8 mouse cellular contexts compared by ENCODE assay signal in the genomic region with DNA sequence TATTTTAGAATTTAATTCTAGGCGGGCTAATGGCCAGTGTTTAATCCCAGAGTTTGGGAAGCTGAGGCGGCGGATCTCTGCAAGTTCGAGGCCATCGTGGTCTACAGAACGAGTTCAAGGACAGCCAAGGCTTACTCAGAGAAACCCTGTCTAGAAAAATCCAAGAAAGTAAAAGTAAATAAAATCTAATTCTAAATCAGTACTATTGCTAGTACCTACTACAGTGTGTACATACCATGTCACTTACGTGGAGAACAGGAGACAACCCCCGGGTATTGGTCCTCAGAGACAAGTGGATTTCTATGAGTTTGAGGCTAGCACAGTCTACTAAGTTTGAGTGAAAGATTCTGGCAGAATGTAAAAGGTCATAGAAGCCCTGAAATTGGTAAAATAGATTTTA. TPM values are rescaled to one million over a fixed set of nuclear protein-coding genes. Genes with fewer than 3 reads are reported as not detected.
DNase-seq lines count a peak whose midpoint lies in the region; ATAC-seq and TF ChIP-seq lines count a peak whose summit lies in the region.

No protein-coding gene starts in this region.

- H3K27me3 ChIP-seq in testis, adult 2 months (ENCODE audit: control insufficient read depth, insufficient read depth, low read length): no peaks in the 10 kb centered on the region
- H3K27me3 ChIP-seq in liver, embryonic 11.5 days (replicated peaks; ENCODE audit: control insufficient read depth, insufficient read depth, low read length): no peaks in the 10 kb centered on the region
- no peaks in the 10 kb centered on the region for H3K27me3 ChIP-seq in stomach, postnatal 0 days (ENCODE audit: control insufficient read depth, insufficient read depth, low read length)

- peak overlapping the region; percentile 77 for H3K4me2 ChIP-seq in liver, embryonic 11.5 days
- H3K4me2 ChIP-seq in stomach, postnatal 0 days (replicated peaks; ENCODE audit: low read depth): peak overlapping the region; percentile 55

- no peak for TF ChIP-seq POLR2A in testis, adult 2 months (IDR thresholded peaks at IDR 0.05; ENCODE audit: control insufficient read depth, low read depth, low read length)

- intact Hi-C loops in gastrocnemius, adult 2 months (cut with DNase I): no loop called here
- intact Hi-C loops in gastrocnemius, postnatal 36 days (cut with DNase I): no loop called here

- no peak for TF ChIP-seq EP300 in stomach, postnatal 0 days (optimal IDR thresholded peaks at IDR 0.05)

- WGBS in liver, embryonic 11.5 days: 28% methylated on average over 8 of the region's 8 CpGs
- WGBS in stomach, postnatal 0 days: 25% methylated on average over 8 of the region's 8 CpGs

- H3K9ac ChIP-seq in liver, embryonic 11.5 days (ENCODE audit: low read depth, low read length): peak overlapping the region; percentile 94
- H3K9ac ChIP-seq in stomach, postnatal 0 days (ENCODE audit: low read length): peak overlapping the region; percentile 95

- H3K4me3 ChIP-seq in gastrocnemius, adult 2 months: peak overlapping the region; percentile 89
- H3K4me3 ChIP-seq in testis, adult 2 months (ENCODE audit: control insufficient read depth, low read depth, low read length): peak overlapping the region; percentile 100
- H3K4me3 ChIP-seq in liver, embryonic 11.5 days (ENCODE audit: low read depth, low read length): peak overlapping the region; percentile 96
- H3K4me3 ChIP-seq in stomach, postnatal 0 days (ENCODE audit: low read depth, low read length): peak overlapping the region; percentile 95

- H3K4me1 ChIP-seq in testis, adult 2 months (ENCODE audit: control insufficient read depth, insufficient read depth, low read length): no peaks in the 10 kb centered on the region
- peaks cover 7% of the 10 kb centered on the region; the same call in 1 of the 2 replicates for H3K4me1 ChIP-seq in liver, embryonic 11.5 days (replicated peaks; ENCODE audit: control insufficient read depth, insufficient read depth, low read length)
- no peaks in the 10 kb centered on the region for H3K4me1 ChIP-seq in stomach, postnatal 0 days (replicated peaks; ENCODE audit: control insufficient read depth, insufficient read depth)

- H3K36me3 ChIP-seq in testis, adult 2 months (ENCODE audit: control insufficient read depth, insufficient read depth, low read length): no peaks in the 10 kb centered on the region; the same call in 1 of the 2 replicates
- peaks cover 7% of the 10 kb centered on the region; the same call in 1 of the 2 replicates for H3K36me3 ChIP-seq in liver, embryonic 11.5 days (ENCODE audit: control insufficient read depth, insufficient read depth, low read length)
- no peaks in the 10 kb centered on the region; the same call in 1 of the 2 replicates for H3K36me3 ChIP-seq in stomach, postnatal 0 days (ENCODE audit: control insufficient read depth, insufficient read depth, low read length)

- no peak for ATAC-seq in liver, embryonic 11.5 days (replicated peaks; ENCODE audit: low FRiP score)
- ATAC-seq in stomach, postnatal 0 days (ENCODE audit: low FRiP score, low TSS enrichment): no peak; the same call in 1 of the 2 replicates

- DNase-seq in gastrocnemius, adult 2 months: no peak
- DNase-seq in gastrocnemius, postnatal 36 days: no peak
- no peak for DNase-seq in testis, postnatal 10 days (ENCODE audit: low spot score)
- DNase-seq in liver, embryonic 11.5 days (ENCODE audit: low spot score): no peak
- DNase-seq in stomach, postnatal 0 days (ENCODE audit: low spot score): no peak
- no peak for DNase-seq in cerebellum, adult 9-10 months
- no peak for DNase-seq in spleen, adult 12 weeks (ENCODE audit: low spot score)

- peak overlapping the region; percentile 95 for H3K27ac ChIP-seq in gastrocnemius, adult 2 months
- H3K27ac ChIP-seq in testis, adult 2 months (ENCODE audit: control insufficient read depth, insufficient read depth, low read depth, low read length): peak overlapping the region; percentile 97
- H3K27ac ChIP-seq in liver, embryonic 11.5 days (ENCODE audit: low read depth, low read length): peak overlapping the region; percentile 93
- peak overlapping the region; percentile 96 for H3K27ac ChIP-seq in stomach, postnatal 0 days (replicated peaks)

- H3K9me3 ChIP-seq in liver, embryonic 11.5 days (ENCODE audit: control insufficient read depth, low read length): no peaks in the 10 kb centered on the region
- H3K9me3 ChIP-seq in stomach, postnatal 0 days (ENCODE audit: control insufficient read depth, low read length): no peaks in the 10 kb centered on the region

- TF ChIP-seq CTCF in gastrocnemius, adult 2 months (IDR thresholded peaks at IDR 0.05): no peak
- TF ChIP-seq CTCF in testis, adult 2 months (IDR thresholded peaks at IDR 0.05; ENCODE audit: control insufficient read depth, insufficient read depth, insufficient replicate concordance, low read depth, low read length): no peak
- TF ChIP-seq CTCF in stomach, postnatal 0 days (IDR thresholded peaks at IDR 0.05; ENCODE audit: low read depth): no peak

RNA-seq across cellular contexts. Expression of gene Trmt10c, which starts 0.5 kb away (rescaled TPM):
- 10 to 100 TPM in 1 of 2 experiments, 1 to 10 TPM in 1; 8.4 to 10.2 TPM for total RNA-seq in gastrocnemius, adult 2 months (2021)
- total RNA-seq in gastrocnemius, postnatal 36 days (2021): 1 to 10 TPM; 7.3 to 9.9 TPM
- polyA plus RNA-seq in testis, adult 2 months (2012; rRNA removed): 1.3 and 1.9 TPM in 2 replicates
- polyA plus RNA-seq in liver, embryonic 11.5 days (2014; fragmentation: Nextera tagmentation; extraction: Ambion mirVana): 38.5 and 41.8 TPM in 2 replicates
- polyA plus RNA-seq in stomach, postnatal 0 days (2015; fragmentation: Nextera tagmentation; extraction: Ambion mirVana): 16.2 and 17.6 TPM in 2 replicates

RNA-seq across cellular contexts. Expression of gene Pcnp, which starts 8.6 kb away (rescaled TPM):
- 10 to 100 TPM; 55.9 to 62.6 TPM for total RNA-seq in gastrocnemius, adult 2 months (2021)
- total RNA-seq in gastrocnemius, postnatal 36 days (2021): 10 to 100 TPM; 44.4 to 51.0 TPM
- polyA plus RNA-seq in testis, adult 2 months (2012; rRNA removed): 14.9 and 17.3 TPM in 2 replicates
- 195 and 210 TPM in 2 replicates for polyA plus RNA-seq in liver, embryonic 11.5 days (2014; fragmentation: Nextera tagmentation; extraction: Ambion mirVana)
- polyA plus RNA-seq in stomach, postnatal 0 days (2015; fragmentation: Nextera tagmentation; extraction: Ambion mirVana): 122 and 128 TPM in 2 replicates

RNA-seq across cellular contexts. Expression of gene Senp7, which starts 10.0 kb away (rescaled TPM):
- total RNA-seq in gastrocnemius, adult 2 months (2021): 10 to 100 TPM; 10.9 to 14.6 TPM
- total RNA-seq in gastrocnemius, postnatal 36 days (2021): 10 to 100 TPM; 10.4 to 11.3 TPM
- polyA plus RNA-seq in testis, adult 2 months (2012; rRNA removed): 2.4 and 2.7 TPM in 2 replicates
- 24.1 and 29.2 TPM in 2 replicates for polyA plus RNA-seq in liver, embryonic 11.5 days (2014; fragmentation: Nextera tagmentation; extraction: Ambion mirVana)
- polyA plus RNA-seq in stomach, postnatal 0 days (2015; fragmentation: Nextera tagmentation; extraction: Ambion mirVana): 11.0 and 12.6 TPM in 2 replicates
